Mouse (Mus musculus): Measurements from ENCODE around the gene 4930579F01Rik.

The 4930579F01Rik gene

GRCm38 (mm10) chr3:138216091-138216490 lies 22.5 kb upstream of the 4930579F01Rik start:
- no peak for DNase-seq (ENCODE audit: low spot score in 2 of 2)

GRCm38 (mm10) chr3:138215395-138215989 lies 21.9 kb upstream of the 4930579F01Rik start:
- no peak for DNase-seq (ENCODE audit: low spot score in 2 of 2)

- no peak for DNase-seq (ENCODE audit: low spot score in 2 of 2)
Observed at GRCm38 (mm10) chr3:138212431-138212951, 18.9 kb upstream of the 4930579F01Rik start.

GRCm38 (mm10) chr3:138210432-138211075 lies 16.9 kb upstream of the 4930579F01Rik start:
- no peak for DNase-seq (ENCODE audit: low spot score in 2 of 2)

GRCm38 (mm10) chr3:138208821-138209220 lies 15.2 kb upstream of the 4930579F01Rik start:
- DNase-seq (ENCODE audit: low spot score in 2 of 2), result no peak

GRCm38 (mm10) chr3:138198722-138199068 lies 5.1 kb upstream of the 4930579F01Rik start:
- DNase-seq (ENCODE audit: low spot score in 2 of 2), result no peak

- peak; percentile 71 to 92 for DNase-seq (ENCODE audit: low spot score in 2 of 2)
Observed at GRCm38 (mm10) chr3:138197973-138198721, 4.5 kb upstream of the 4930579F01Rik start.

- no peak for DNase-seq (ENCODE audit: low spot score in 2 of 2)
Observed at GRCm38 (mm10) chr3:138197556-138197955, 3.9 kb upstream of the 4930579F01Rik start.

GRCm38 (mm10) chr3:138197093-138197492 lies 3.5 kb upstream of the 4930579F01Rik start:
- DNase-seq (ENCODE audit: low spot score in 2 of 2), result no peak

GRCm38 (mm10) chr3:138192260-138192659 lies 1.4 kb downstream of the 4930579F01Rik start:
- DNase-seq (ENCODE audit: low spot score in 2 of 2), result no peak

GRCm38 (mm10) chr3:138185995-138186930 lies 7.4 kb downstream of the 4930579F01Rik start:
- no peak for DNase-seq (ENCODE audit: low spot score in 2 of 2)

GRCm38 (mm10) chr3:138185290-138185689 lies 8.3 kb downstream of the 4930579F01Rik start:
- DNase-seq (ENCODE audit: low spot score in 2 of 2), result no peak

GRCm38 (mm10) chr3:138183371-138183770 lies 10.3 kb downstream of the 4930579F01Rik start:
- no peak for DNase-seq (ENCODE audit: low spot score in 2 of 2)

- DNase-seq (ENCODE audit: low spot score in 2 of 2), result no peak
Observed at GRCm38 (mm10) chr3:138182019-138182418, 11.6 kb downstream of the 4930579F01Rik start.

- DNase-seq (ENCODE audit: low spot score in 2 of 2), result no peak
Observed at GRCm38 (mm10) chr3:138175551-138175950, 18.1 kb downstream of the 4930579F01Rik start.

GRCm38 (mm10) chr3:138173291-138173690 lies 20.3 kb downstream of the 4930579F01Rik start:
- no peak for DNase-seq (ENCODE audit: low spot score in 2 of 2)

GRCm38 (mm10) chr3:138162553-138163183 lies 31.0 kb downstream of the 4930579F01Rik start:
- DNase-seq (ENCODE audit: low spot score in 2 of 2), result no peak

- no peak for DNase-seq (ENCODE audit: low spot score in 2 of 2)
Observed at GRCm38 (mm10) chr3:138161623-138162022, 32.0 kb downstream of the 4930579F01Rik start.

- no peak for DNase-seq (ENCODE audit: low spot score in 2 of 2)
Observed at GRCm38 (mm10) chr3:138156651-138157050, 37.0 kb downstream of the 4930579F01Rik start.

GRCm38 (mm10) chr3:138155062-138155461 lies 38.6 kb downstream of the 4930579F01Rik start:
- no peak for DNase-seq (ENCODE audit: low spot score in 2 of 2)

- DNase-seq (ENCODE audit: low spot score in 2 of 2), result no peak
Observed at GRCm38 (mm10) chr3:138148811-138149210, 44.8 kb downstream of the 4930579F01Rik start.
